Mouse (Mus musculus) limb, embryonic 14.5 days (tissue): Measurements from ENCODE around the gene Col23a1. TPM values are rescaled to one million over a fixed set of nuclear protein-coding genes. Genes with fewer than 3 reads are reported as not detected.
"Not testable (repeated sequence)": the region's sequence is repeated elsewhere in the genome, so short reads cannot be mapped to it uniquely, and the experiment has no call there.

Experiments used
- ATAC-seq: fragments of 200-750 bp; cut with Nextera tagmentation; 2 replicates; pipeline ENCODE4 v1.8.0; 2017; ENCODE audit warnings: low read depth, moderate number of reproducible peaks, moderate TSS enrichment; ENCODE audit not compliant: low FRiP score
- DNase-seq: peaks from one replicate; pipeline ENCODE4 v3.0.0-alpha.2; 2015; ENCODE audit warnings: low spot score
- H3K27ac ChIP-seq: fragments of 300-500 bp; sonication (generic); replicated peaks from 2 replicates; pipeline ENCODE4 v1.5.1; 2014; ENCODE audit warnings: low read depth, mild to moderate bottlenecking, low read length, moderate library complexity, mixed read lengths
- H3K27me3 ChIP-seq: fragments of 300-500 bp; sonication (generic); 2 replicates; pipeline ENCODE4 v1.6.1; 2014; ENCODE audit warnings: low read length, mixed read lengths; ENCODE audit not compliant: control insufficient read depth, insufficient read depth
- H3K36me3 ChIP-seq: fragments of 300-500 bp; sonication (generic); 2 replicates; pipeline ENCODE4 v1.6.1; 2014; ENCODE audit warnings: mild to moderate bottlenecking, low read length, moderate library complexity, mixed read lengths; ENCODE audit not compliant: control insufficient read depth, insufficient read depth
- H3K4me1 ChIP-seq: fragments of 300-500 bp; sonication (generic); 2 replicates; pipeline ENCODE4 v1.6.1; 2014; ENCODE audit warnings: antibody characterized with exemption, low read length, mixed read lengths; ENCODE audit not compliant: control insufficient read depth, insufficient read depth
- H3K4me2 ChIP-seq: fragments of 300-500 bp; sonication (generic); replicated peaks from 2 replicates; pipeline ENCODE4 v1.6.1; 2014; ENCODE audit warnings: low read depth, mild to moderate bottlenecking, low read length, moderate library complexity; ENCODE audit not compliant: severe bottlenecking
- H3K4me3 ChIP-seq: fragments of 300-500 bp; sonication (generic); replicated peaks from 2 replicates; pipeline ENCODE4 v1.5.1; 2014; ENCODE audit warnings: low read length
- H3K9ac ChIP-seq: fragments of 300-500 bp; sonication (generic); 2 replicates; pipeline ENCODE4 v1.6.1; 2014; ENCODE audit warnings: mild to moderate bottlenecking, low read depth, low read length, moderate library complexity; ENCODE audit not compliant: severe bottlenecking
- H3K9me3 ChIP-seq: fragments of 300-500 bp; sonication (generic); 2 replicates; pipeline ENCODE4 v1.6.1; 2016; ENCODE audit warnings: low read length; ENCODE audit not compliant: control insufficient read depth
- POLR2A ChIP-seq: fragments of 200-500 bp; IDR thresholded peaks from 2 replicates; pipeline ENCODE4 v1.8.0; 2012; ENCODE audit warnings: inconsistent platforms, mild to moderate bottlenecking, moderate library complexity, borderline replicate concordance; ENCODE audit not compliant: insufficient read depth, insufficient read length; ENCODE audit errors: extremely low read depth
- WGBS: fragments of 180-500 bp; shearing (Covaris S2); extraction: QIAGEN DNeasy Blood & Tissue Kit; methylation state at CpG from one replicate; pipeline ENCODE4 v1.1.7; 2014; 5-methylcytosine and 5-hydroxymethylcytosine counted together
- polyA plus RNA-seq, 2 experiments: library from polyadenylated mRNA; depleted of rRNA in 1 of 2; stranded (reverse) in 1 of 2; unstranded in 1 of 2; fragments of >200 nt; fragmentation: Nextera tagmentation in 1 of 2; extraction: Ambion mirVana in 1 of 2; gene quantifications; 2 replicates each; pipeline versions ENCODE4 v1.2.1 to v1.2.3; 2012 to 2014

The Col23a1 gene
- polyA plus RNA-seq, 2 experiments = 28.0 to 29.4 TPM

DNA sequence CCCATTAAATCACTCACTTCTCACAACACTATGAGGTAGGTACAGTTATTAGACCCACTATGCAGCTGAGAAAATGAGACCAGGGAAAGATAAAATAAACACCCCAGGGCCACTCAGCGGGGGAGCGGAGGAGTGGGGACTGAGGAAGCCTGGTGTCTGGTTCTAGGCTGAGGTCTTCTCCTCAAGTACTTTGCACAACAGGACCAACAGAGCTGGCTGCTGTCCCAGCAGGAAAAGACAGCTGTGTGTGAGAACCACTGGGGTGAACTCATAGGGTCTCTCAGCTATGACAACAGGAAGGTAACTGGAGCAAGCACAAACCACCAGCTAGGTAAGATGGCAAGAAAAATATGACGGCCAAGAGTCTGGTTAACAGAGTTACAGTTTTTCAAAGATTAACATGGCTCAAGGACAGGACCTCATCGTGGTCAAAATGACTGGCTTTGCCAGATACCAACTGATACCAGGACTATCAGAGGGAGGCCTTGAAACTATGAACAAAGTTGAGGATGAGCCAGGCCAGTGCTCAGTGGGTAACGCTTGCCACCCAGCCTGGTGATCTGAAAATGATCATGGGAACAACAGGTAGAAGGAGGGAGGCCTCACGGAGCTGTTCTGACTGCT lies 342.5 kb downstream of the Col23a1 start:
- WGBS = 85% methylated on average over 6 of the region's 6 CpGs
- H3K9ac ChIP-seq = no peak overlapping the region
- H3K4me3 ChIP-seq = no peak overlapping the region
- 0 out of 2 replicates have a peak overlapping the region, but pooled peaks have one; percentile 38 for H3K27ac ChIP-seq
- TF ChIP-seq POLR2A = no peak
- H3K9me3 ChIP-seq = no peaks in the 10 kb centered on the region
- H3K4me1 ChIP-seq = peaks cover 10% of the 10 kb centered on the region
- no peak for DNase-seq
- no peak for ATAC-seq
- no peak overlapping the region for H3K4me2 ChIP-seq
- H3K27me3 ChIP-seq = no peaks in the 10 kb centered on the region
- H3K36me3 ChIP-seq = peaks cover 19% of the 10 kb centered on the region

- not testable (repeated sequence) for H3K4me2 ChIP-seq, H3K27me3 ChIP-seq, ATAC-seq, H3K9ac ChIP-seq, H3K4me3 ChIP-seq, H3K9me3 ChIP-seq, H3K27ac ChIP-seq, DNase-seq
- peaks cover 10% of the 10 kb centered on the region for H3K4me1 ChIP-seq
- WGBS = 94% methylated on average over 7 of the region's 7 CpGs
- H3K36me3 ChIP-seq = peaks cover 11% of the 10 kb centered on the region
These were observed 343.5 kb downstream of the Col23a1 start for GRCm38 (mm10) chr11:51633200-51633599.

Other genes with a start within 250 kb of the Col23a1 start
- not detected in 2 replicates for gene Olfr1375, start 241.8 kb upstream of the Col23a1 start, polyA plus RNA-seq (2012; rRNA removed)
- gene Olfr1375, start 241.8 kb upstream of the Col23a1 start, polyA plus RNA-seq (2014; fragmentation: Nextera tagmentation; extraction: Ambion mirVana) = not detected in 2 replicates
- 6.1 and 9.6 TPM in 2 replicates for gene Zfp354a, start 230.7 kb upstream of the Col23a1 start, polyA plus RNA-seq (2012; rRNA removed)
- 6.4 and 8.8 TPM in 2 replicates for gene Zfp354a, start 230.7 kb upstream of the Col23a1 start, polyA plus RNA-seq (2014; fragmentation: Nextera tagmentation; extraction: Ambion mirVana)
- gene Gm12569, start 69.4 kb upstream of the Col23a1 start, polyA plus RNA-seq (2012; rRNA removed) = not detected in 2 replicates
- not detected in 2 replicates for gene Gm12569, start 69.4 kb upstream of the Col23a1 start, polyA plus RNA-seq (2014; fragmentation: Nextera tagmentation; extraction: Ambion mirVana)
- gene Clk4, start 28.2 kb upstream of the Col23a1 start, polyA plus RNA-seq (2012; rRNA removed) = 144 and 184 TPM in 2 replicates
- 118 and 155 TPM in 2 replicates for gene Clk4, start 28.2 kb upstream of the Col23a1 start, polyA plus RNA-seq (2014; fragmentation: Nextera tagmentation; extraction: Ambion mirVana)
- 0.29 and 0.40 TPM in 2 replicates for gene BC049762, start 26.9 kb upstream of the Col23a1 start, polyA plus RNA-seq (2012; rRNA removed)
- 0.36 and 0.46 TPM in 2 replicates for gene BC049762, start 26.9 kb upstream of the Col23a1 start, polyA plus RNA-seq (2014; fragmentation: Nextera tagmentation; extraction: Ambion mirVana)